Mouse (Mus musculus): ENCODE results near the gene AC124502.3.

Gene AC124502.3

GRCm38 (mm10) chr19:5036577-5036976 lies 2.1 kb upstream of the AC124502.3 start:
- no peak for DNase-seq

GRCm38 (mm10) chr19:5037678-5038571 lies 766 bp upstream of the AC124502.3 start:
- DNase-seq = peak; percentile 70

GRCm38 (mm10) chr19:5039301-5040114 lies 817 bp downstream of the AC124502.3 start:
- DNase-seq = no peak

- peak; percentile 95 for DNase-seq
Measured at GRCm38 (mm10) chr19:5040862-5041523, 2.3 kb downstream of the AC124502.3 start, which contains the start of gene Brms1. TSS of gene Brms1 (plus strand) at chr19:5041354.

GRCm38 (mm10) chr19:5041588-5041987 lies 2.9 kb downstream of the AC124502.3 start:
- DNase-seq = no peak

GRCm38 (mm10) chr19:5045531-5045930 lies 6.8 kb downstream of the AC124502.3 start:
- DNase-seq = no peak

- peak; percentile 82 for DNase-seq
Measured at GRCm38 (mm10) chr19:5048138-5049056, 9.7 kb downstream of the AC124502.3 start.

GRCm38 (mm10) chr19:5049325-5049724 lies 10.6 kb downstream of the AC124502.3 start:
- no peak for DNase-seq

- DNase-seq = peak; percentile 91
Measured at GRCm38 (mm10) chr19:5050047-5050905, 11.6 kb downstream of the AC124502.3 start, which contains the start of gene Rin1. TSS of gene Rin1 (plus strand) at chr19:5050481.

- no peak for DNase-seq
Measured at GRCm38 (mm10) chr19:5051031-5051430, 12.3 kb downstream of the AC124502.3 start.

- DNase-seq = no peak
Measured at GRCm38 (mm10) chr19:5051515-5051914, 12.8 kb downstream of the AC124502.3 start.

- no peak for DNase-seq
Measured at GRCm38 (mm10) chr19:5052166-5052822, 13.6 kb downstream of the AC124502.3 start.

GRCm38 (mm10) chr19:5052853-5053252 lies 14.2 kb downstream of the AC124502.3 start:
- no peak for DNase-seq

- no peak for DNase-seq
Measured at GRCm38 (mm10) chr19:5053909-5054308, 15.2 kb downstream of the AC124502.3 start.

GRCm38 (mm10) chr19:5056251-5056650 lies 17.6 kb downstream of the AC124502.3 start:
- DNase-seq = no peak

GRCm38 (mm10) chr19:5057876-5058775 lies 19.4 kb downstream of the AC124502.3 start:
- DNase-seq = no peak

- no peak for DNase-seq
Measured at GRCm38 (mm10) chr19:5058801-5059771, 20.4 kb downstream of the AC124502.3 start.

All from layer of hippocampus, adult 9-11 months (tissue).